Comparison of ENCODE assay signal across 16 mouse cellular contexts in genomic region chr5:122184858-122185257, GRCm38 (mm10). TPM values are rescaled to one million over a fixed set of nuclear protein-coding genes. Genes with fewer than 3 reads are reported as not detected.
"Had no signal": no experiment of that assay in that cellular context is flagged by ENCODE, and none has a peak within 500 bp of the region (broad histone marks: within the 10 kb centered on the region; RNA-seq: fewer than 3 reads in every experiment).

No protein-coding gene starts in this region.

RNA-seq across cellular contexts. Expression of gene Ccdc63, which starts 44.2 kb away (rescaled TPM):
- total RNA-seq: liver, adult 2 months; midbrain, postnatal 0 days had no signal
- polyA plus RNA-seq: limb, embryonic 10.5 days; limb, embryonic 11.5 days; limb, embryonic 12.5 days; limb, embryonic 13.5 days; liver, adult 2 months; liver, embryonic 12.5 days; liver, embryonic 16.5 days; lung, embryonic 15.5 days; midbrain, embryonic 10.5 days; midbrain, embryonic 12.5 days; midbrain, embryonic 13.5 days; midbrain, embryonic 14.5 days; midbrain, embryonic 15.5 days; midbrain, postnatal 0 days; myocyte; neural tube, embryonic 11.5 days had no signal
